Mouse (Mus musculus): ENCODE data around the gene Ambra1.
A peak's percentile ranks its signal among the peaks of the same experiment; 100 is the strongest.

The Ambra1 gene

GRCm38 (mm10) chr2:91735221-91735620, 5.3 kb downstream of the Ambra1 start:
- DNase-seq (ENCODE audit: low spot score in 2 of 2), result no peak

- no peak for DNase-seq (ENCODE audit: low spot score in 2 of 2)
These were observed 9.7 kb downstream of the Ambra1 start for GRCm38 (mm10) chr2:91739586-91739985.

- no peak for DNase-seq (ENCODE audit: low spot score in 2 of 2)
These were observed 14.8 kb downstream of the Ambra1 start for GRCm38 (mm10) chr2:91744686-91745085.

- DNase-seq (ENCODE audit: low spot score in 2 of 2), result no peak
These were observed 19.9 kb downstream of the Ambra1 start for GRCm38 (mm10) chr2:91749811-91750261.

- no peak for DNase-seq (ENCODE audit: low spot score in 2 of 2)
These were observed 42.2 kb downstream of the Ambra1 start for GRCm38 (mm10) chr2:91771921-91772705.

GRCm38 (mm10) chr2:91773309-91773708, 43.4 kb downstream of the Ambra1 start:
- no peak for DNase-seq (ENCODE audit: low spot score in 2 of 2)

GRCm38 (mm10) chr2:91779166-91779565, 49.2 kb downstream of the Ambra1 start:
- DNase-seq (ENCODE audit: low spot score in 2 of 2), result no peak

- DNase-seq (ENCODE audit: low spot score in 2 of 2), result no peak
These were observed 61.7 kb downstream of the Ambra1 start for GRCm38 (mm10) chr2:91791621-91792020.

- no peak for DNase-seq (ENCODE audit: low spot score in 2 of 2)
These were observed 62.4 kb downstream of the Ambra1 start for GRCm38 (mm10) chr2:91792346-91792745.

GRCm38 (mm10) chr2:91794466-91794865, 64.5 kb downstream of the Ambra1 start:
- no peak for DNase-seq (ENCODE audit: low spot score in 2 of 2)

- no peak for DNase-seq (ENCODE audit: low spot score in 2 of 2)
These were observed 65.2 kb downstream of the Ambra1 start for GRCm38 (mm10) chr2:91795091-91795490.

- no peak for DNase-seq (ENCODE audit: low spot score in 2 of 2)
These were observed 81.5 kb downstream of the Ambra1 start for GRCm38 (mm10) chr2:91811433-91811832.

GRCm38 (mm10) chr2:91816741-91817140, 86.8 kb downstream of the Ambra1 start:
- no peak for DNase-seq (ENCODE audit: low spot score in 2 of 2)

- DNase-seq (ENCODE audit: low spot score in 2 of 2), result no peak
These were observed 102.3 kb downstream of the Ambra1 start for GRCm38 (mm10) chr2:91832227-91832626.

- DNase-seq (ENCODE audit: low spot score in 2 of 2), result no peak
These were observed 104.3 kb downstream of the Ambra1 start for GRCm38 (mm10) chr2:91834272-91834671.

- DNase-seq (ENCODE audit: low spot score in 2 of 2), result no peak
These were observed 105.1 kb downstream of the Ambra1 start for GRCm38 (mm10) chr2:91835031-91835430.

- DNase-seq (ENCODE audit: low spot score in 2 of 2), result no peak
These were observed 105.7 kb downstream of the Ambra1 start for GRCm38 (mm10) chr2:91835631-91836030.

GRCm38 (mm10) chr2:91844085-91844484, 114.2 kb downstream of the Ambra1 start:
- peak in 1 of 2 experiments; percentile 10 for DNase-seq (ENCODE audit: low spot score in 2 of 2)

- no peak for DNase-seq (ENCODE audit: low spot score in 2 of 2)
These were observed 122.7 kb downstream of the Ambra1 start for GRCm38 (mm10) chr2:91852446-91853191.

- no peak for DNase-seq (ENCODE audit: low spot score in 2 of 2)
These were observed 124.6 kb downstream of the Ambra1 start for GRCm38 (mm10) chr2:91854575-91854974.

GRCm38 (mm10) chr2:91856958-91857357, 127.0 kb downstream of the Ambra1 start:
- DNase-seq (ENCODE audit: low spot score in 2 of 2), result no peak

GRCm38 (mm10) chr2:91859423-91859822, 129.5 kb downstream of the Ambra1 start:
- peak in 1 of 2 experiments; percentile 10 for DNase-seq (ENCODE audit: low spot score in 2 of 2)

- peak; percentile 22 to 40 for DNase-seq (ENCODE audit: low spot score in 2 of 2)
These were observed 140.8 kb downstream of the Ambra1 start for GRCm38 (mm10) chr2:91870754-91871153.

Data from frontal cortex, postnatal 10 days (tissue).